Mouse (Mus musculus): ENCODE measurements around the gene Fubp3. TPM values are rescaled to one million over a fixed set of nuclear protein-coding genes. Genes with fewer than 3 reads are reported as not detected.
A peak's percentile ranks its signal among the peaks of the same experiment; 100 is the strongest.
"Not testable (repeated sequence)": the region's sequence is repeated elsewhere in the genome, so short reads cannot be mapped to it uniquely, and the experiment has no call there.

Gene Fubp3
- total RNA-seq (2021): 10 to 100 TPM; 14.7 to 15.1 TPM
- long read RNA-seq, experiment 1, partial matches to known transcripts: 4 of 12 reads
- long read RNA-seq, experiment 1, other reads (novel, unspliced or antisense): 4 of 12 reads
- long read RNA-seq, experiment 2, transcript Fubp3-202 (19 exons, 3,268 nt): major isoform, 6 of 26 reads
- long read RNA-seq, experiment 2, partial matches to known transcripts: 11 of 26 reads
- long read RNA-seq, experiment 2, other reads (novel, unspliced or antisense): 7 of 26 reads

DNA sequence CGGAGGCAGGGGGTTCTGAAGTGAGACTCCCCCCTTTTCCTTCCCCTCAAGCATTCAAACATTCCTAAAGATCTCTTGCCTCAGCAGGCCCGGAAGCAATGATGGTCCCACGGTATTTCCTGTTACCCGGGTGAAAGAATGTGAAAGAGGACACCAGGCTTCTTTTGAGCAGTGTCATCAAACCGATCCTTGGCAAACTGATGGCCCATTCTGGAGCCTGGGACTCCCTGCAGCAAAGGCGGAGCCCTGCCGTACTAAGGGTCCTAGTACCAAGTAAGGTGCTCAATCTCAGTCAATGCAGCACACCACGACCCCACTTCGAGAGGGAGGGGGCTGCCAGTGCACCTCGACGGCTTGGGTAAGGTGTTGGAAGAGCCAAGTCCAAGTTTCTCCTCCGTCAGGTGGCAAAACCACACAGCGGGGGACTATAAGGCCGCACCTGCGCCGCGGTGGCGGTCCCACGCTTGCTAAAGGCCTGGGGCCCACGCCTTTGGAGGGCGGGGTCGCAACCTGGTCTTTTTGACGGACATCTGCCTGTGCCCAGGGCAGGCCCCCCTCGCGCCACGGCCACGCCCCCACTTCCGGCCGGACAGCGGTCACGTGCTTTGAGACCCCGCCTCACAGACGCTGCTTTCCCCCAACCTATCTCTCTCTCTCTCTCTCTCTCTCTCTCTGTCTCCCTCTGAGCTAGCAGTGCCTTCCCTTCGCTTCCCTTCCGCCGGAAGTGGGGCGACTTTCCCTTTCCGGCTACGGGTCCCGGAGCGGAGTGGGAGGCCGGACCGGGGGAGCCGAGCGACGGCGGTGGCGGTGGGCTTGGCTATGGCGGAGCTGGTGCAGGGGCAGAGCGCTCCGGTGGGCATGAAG lies at the start of gene Fubp3:
TSS of gene Fubp3 (plus strand) at position 601 of the 864 bp plus-strand sequence.
- DNase-seq: peak; percentile 94
- intact Hi-C loops (cut with DNase I; ENCODE audit: low total_unique reads): no loop called here

DNA sequence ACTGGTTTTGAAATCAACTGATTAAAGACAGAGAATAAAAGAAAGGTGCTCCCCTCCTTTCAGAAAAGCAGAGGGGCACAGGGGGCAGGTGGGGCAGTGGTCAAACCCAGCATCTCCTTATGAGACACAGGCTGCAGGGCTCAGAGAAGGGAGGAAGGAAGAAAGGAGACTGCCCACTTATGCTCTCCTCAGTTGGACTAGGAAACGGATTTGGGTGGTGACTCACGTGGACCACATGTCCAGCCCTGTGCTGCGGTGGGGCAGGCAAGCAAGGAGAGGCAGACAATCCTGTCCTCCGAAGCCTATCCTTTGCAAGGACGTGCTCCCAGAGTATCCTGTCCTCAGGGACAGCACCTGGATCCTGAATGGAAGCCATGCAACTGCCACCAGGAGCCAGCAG lies 47.8 kb upstream of the Fubp3 start:
- intact Hi-C loops (cut with DNase I; ENCODE audit: low total_unique reads): no loop called here
- no peak for DNase-seq

DNA sequence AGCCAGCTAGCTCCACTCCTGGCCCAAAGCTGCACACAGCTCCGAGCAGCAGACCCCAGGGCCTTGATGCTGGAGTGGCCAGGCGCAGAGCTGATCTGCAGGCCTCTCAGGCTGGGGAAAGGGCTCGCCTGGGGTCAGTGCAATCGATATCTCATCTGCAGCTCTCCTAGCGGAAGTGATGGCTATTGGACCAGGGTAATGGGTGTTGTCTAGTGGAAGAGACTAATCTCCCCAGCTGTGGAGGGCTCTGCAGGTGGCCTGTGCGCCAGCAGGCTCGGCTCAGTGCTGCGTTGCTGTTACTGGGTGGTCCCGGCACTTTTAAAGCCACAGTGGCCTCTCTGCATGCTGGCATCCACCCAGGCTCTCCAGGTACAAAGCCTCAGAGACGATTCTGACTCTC lies 46.7 kb upstream of the Fubp3 start:
- intact Hi-C loops (cut with DNase I; ENCODE audit: low total_unique reads): no loop called here
- no peak for DNase-seq

DNA sequence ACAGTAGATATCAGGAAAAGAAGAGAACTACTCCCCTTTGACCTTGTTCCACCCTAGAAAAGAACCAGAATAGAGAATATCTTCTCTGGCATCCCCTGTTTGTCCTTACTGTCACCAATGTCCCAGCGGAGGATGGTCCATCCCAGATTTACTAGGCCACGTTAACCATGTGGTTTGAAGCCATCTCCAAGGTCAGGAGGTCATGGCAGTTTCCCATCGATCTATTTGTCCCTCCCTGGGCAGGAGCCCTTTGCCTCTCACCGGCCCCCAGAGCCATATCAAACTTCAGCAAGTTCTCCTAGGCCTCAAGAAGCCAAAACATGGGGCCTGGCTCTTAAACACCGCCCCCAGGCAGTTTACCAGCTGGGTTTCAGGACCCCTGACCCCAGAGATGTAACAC lies 42.2 kb upstream of the Fubp3 start:
- intact Hi-C loops (cut with DNase I; ENCODE audit: low total_unique reads): no loop called here
- no peak for DNase-seq

DNA sequence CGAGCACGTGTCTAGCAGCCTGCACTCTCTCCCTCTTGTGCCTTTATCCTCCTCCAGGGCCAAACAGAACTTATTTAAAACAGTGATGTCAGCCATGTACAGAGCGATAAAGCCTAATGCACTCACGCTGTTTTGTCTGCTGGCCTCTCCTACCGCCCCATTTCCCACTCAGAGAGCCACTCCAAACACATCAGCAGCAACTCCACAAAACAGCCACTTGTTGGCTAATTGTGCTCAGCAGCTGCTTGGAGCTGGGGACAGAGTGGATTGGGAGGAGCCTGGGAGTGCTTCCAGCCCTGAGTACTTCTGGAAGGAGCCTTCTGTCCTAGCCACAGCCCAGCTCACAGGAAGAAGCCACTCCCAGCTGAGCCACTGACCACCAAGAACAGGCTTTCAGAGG lies 35.4 kb upstream of the Fubp3 start:
- intact Hi-C loops (cut with DNase I; ENCODE audit: low total_unique reads): no loop called here
- DNase-seq: peak; percentile 82

DNA sequence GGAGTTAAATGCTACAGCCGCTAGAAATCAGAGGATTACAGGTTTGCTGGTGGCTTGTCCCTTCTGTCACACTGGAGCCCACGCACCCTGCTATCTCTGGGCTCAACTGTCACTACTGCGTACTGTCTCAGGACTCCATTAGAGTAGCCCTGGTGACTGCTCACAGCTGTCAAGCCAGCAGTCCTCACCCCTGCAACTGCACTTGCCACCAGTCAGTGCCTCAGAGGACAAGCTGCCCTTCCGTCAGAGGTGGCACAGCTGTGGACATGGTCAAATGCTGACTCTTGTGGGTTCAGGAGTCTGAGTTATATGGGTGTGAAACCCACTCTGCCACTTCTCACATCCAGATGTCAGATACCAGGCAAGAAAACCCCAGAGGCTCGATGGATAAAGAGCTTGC lies 33.7 kb upstream of the Fubp3 start:
- DNase-seq: no peak
- intact Hi-C loops (cut with DNase I; ENCODE audit: low total_unique reads): no loop called here

DNA sequence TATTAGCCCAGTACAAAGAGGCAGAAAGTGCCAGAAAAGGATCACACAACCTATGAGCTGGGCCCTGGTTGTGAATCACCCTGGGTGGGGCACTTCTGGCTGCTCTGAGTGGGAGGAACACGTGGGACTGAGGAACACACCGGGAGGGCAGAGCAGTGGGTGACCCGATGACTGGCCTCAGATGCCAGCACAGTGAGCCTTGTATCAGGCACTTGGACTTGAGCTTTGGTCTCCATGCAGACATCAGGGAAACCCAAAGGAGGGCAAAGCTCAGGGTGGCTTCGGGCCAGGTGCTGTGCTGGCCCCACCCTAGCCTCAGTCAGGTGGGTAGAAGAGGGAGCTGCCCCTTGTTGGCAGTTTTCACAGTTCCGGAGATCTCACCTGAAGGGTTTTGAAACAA lies 30.9 kb upstream of the Fubp3 start:
- intact Hi-C loops (cut with DNase I; ENCODE audit: low total_unique reads): no loop called here
- no peak for DNase-seq

DNA sequence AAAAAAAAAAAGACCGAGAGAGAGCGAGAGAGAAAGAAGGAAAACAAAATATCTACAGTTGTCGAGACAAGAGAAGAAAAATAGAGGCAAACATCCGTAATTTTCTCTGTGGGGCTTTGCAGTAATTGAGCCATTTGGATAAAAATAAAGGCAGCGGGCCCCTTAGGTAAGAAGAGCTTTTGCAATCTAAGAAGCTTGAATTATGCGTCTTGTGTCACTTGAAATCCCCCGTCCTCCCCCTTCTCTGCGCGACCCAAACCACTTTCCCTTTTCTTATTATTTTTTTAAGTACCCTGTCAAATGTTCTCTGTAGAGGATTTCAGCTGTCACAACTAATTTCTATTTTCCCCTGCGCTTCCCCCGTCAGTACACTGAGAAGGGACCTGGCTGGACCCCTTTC lies 24.7 kb upstream of the Fubp3 start:
- DNase-seq: no peak
- intact Hi-C loops (cut with DNase I; ENCODE audit: low total_unique reads): no loop called here

DNA sequence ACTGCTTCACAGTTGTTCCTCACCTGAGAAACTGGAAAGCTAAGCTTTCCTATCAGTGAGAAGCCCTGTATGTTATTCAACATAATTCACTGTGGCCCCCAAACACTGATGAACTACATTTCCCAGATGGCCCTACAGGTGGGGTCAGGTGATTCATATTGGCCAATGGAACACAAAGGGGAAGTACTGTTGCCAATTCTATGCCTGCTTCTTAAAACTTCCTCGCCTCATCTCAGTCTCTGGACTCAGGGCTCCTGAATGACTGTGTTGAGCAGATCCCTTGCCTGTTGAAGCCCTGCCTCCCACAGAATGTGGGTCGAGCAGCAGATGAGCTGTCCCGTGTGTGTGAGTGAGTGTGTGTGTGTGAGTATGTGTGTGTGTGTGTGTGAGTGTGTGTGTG lies 21.9 kb upstream of the Fubp3 start:
- DNase-seq: no peak
- intact Hi-C loops (cut with DNase I; ENCODE audit: low total_unique reads): no loop called here

DNA sequence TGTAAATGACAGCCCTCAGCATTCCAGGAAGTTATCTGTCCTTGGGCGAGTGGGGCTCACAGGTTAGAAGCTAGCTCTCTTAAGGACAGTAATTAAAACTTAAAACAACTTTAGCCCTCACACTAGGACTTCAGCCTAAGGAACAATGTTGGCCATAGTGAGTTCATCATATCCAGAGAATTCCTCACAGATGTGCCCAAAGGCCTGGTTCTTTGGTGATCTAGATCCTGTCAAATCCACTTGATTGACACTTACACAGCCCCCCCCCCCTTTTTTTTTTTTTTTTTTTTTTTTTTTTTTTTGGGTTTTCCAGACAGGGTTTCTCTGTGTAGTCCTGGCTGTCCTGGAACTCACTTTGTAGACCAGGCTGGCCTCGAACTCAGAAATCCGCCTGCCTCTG lies 21.1 kb upstream of the Fubp3 start:
- intact Hi-C loops (cut with DNase I; ENCODE audit: low total_unique reads); DNase-seq: not testable (repeated sequence)

DNA sequence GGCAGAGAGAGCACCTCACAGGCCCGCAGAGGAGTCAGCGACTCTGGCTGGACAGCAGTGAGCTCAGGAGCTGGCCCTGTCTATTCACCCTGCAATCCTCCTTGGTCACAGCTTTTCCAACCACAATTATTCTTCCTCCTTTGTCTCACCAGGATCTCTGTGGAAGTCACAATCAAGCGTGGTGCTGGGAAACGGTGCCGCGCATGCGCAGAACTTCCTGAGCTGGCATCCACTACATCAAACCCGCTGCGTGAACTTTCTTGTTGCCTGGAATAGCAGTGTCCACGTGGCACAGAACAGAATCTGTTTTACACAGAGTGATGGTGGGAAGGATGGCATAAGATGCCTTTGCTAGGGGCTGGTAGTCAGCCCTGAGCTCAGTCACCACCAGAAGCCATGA lies 20.5 kb upstream of the Fubp3 start:
- intact Hi-C loops (cut with DNase I; ENCODE audit: low total_unique reads): no loop called here
- DNase-seq: no peak

DNA sequence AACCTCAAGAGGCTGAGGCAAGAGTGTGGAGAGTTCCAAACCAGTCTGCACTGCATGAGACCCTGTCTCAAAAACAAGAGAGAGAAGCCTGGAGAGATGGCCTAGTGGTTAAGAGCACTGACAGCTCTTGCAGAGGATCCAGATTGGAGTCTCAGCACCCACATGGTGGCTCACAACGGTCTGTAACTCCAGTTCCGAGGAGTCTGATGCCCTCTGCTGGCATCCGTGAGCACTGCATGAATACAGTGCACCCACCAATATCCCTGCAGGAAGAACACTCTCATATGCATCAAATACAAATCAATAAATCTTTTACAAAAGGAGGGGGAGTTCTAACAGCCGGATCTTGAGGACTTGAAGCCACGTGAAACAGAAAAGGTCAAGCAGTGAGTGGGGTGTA lies 17.8 kb upstream of the Fubp3 start:
- intact Hi-C loops (cut with DNase I; ENCODE audit: low total_unique reads): no loop called here
- no peak for DNase-seq

DNA sequence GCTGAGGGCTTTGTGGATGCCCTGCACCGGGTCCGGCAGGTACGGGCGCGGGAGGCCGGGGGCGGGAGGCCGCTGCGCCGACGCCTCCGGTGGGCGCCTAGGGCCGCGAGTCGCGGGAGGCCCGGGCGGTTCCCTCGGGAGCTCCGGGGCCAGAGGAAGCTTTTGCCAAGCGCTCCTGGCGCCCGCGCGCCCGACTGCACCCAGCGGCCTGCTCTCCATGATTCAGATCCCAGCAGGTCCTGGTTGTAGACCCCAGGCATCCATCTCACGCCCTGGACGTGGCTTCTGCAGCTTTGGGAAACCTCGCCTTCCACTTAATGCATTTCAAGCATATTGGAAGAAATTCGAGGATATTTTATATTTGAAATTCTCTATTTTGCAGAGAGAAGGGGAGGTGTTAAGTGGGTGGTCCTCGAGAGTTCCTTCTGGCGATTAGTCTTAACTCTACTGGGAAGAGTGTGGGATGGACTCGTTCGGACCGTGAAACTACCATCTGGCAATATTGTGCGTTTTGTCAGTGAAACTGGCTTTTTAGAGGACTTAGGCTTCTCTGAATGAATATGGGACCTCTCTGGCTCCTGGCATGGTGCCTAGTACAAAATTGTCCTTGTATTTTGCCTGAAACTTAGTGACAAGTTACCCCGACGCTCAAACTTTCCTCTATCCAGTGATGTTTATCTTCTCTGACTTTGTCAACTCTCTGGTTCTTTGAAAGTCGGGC lies 624 bp downstream of the Fubp3 start:
- peak; percentile 40 for DNase-seq
- intact Hi-C loops (cut with DNase I; ENCODE audit: low total_unique reads): no loop called here

DNA sequence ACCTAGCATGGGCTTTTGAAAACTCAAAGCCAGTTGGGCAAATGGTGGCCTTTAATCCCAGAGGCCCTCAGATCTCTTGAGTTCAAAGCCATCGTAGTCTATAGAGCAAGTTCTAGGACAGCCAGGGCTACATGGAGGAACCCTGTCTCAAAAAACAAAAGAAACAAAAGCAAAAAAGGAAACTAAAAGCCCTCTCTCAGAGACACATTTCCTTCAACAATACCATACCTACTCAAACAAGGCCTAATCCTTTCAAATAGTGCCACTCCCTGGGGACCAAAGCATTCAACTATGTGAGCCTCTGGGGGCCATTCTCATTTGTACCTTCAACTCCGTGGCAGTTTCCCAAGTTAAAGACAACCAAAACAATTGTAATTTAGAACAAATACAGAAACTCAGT lies 9.2 kb downstream of the Fubp3 start:
- DNase-seq: no peak
- intact Hi-C loops (cut with DNase I; ENCODE audit: low total_unique reads): no loop called here

DNA sequence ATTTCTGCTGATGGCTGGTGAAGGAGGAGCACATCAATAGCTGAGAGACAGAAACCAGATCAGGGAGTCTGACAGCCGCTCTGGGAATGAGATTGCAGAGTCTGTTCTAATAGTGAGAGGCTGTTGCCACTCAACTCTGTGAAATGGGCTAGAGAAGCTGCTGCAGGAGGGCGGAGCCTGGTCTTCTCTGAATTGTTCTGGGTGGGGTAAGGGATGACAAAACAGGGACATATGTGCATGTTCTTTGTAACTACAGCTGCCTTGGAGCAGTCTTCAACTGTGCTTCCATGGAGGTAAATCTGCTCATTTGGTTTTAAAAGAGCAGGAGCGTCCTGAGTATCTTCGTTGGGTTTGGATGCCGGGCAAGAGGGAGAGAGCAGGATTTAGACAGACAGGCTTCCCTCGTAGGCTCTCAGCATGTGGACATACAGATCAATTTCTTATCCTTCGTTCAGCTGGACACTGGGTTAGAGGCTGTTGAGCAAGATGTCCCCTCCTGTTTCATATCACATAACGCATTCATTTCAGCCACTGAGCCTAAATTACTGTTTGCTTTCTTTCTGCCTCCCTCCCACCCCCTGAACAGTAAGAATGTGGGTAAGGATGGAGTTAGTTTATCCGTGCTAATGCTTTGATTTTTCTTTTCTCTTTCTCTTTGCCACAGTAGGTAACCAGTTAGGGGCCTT lies 19.5 kb downstream of the Fubp3 start:
- intact Hi-C loops (cut with DNase I; ENCODE audit: low total_unique reads): no loop called here
- DNase-seq: no peak

DNA sequence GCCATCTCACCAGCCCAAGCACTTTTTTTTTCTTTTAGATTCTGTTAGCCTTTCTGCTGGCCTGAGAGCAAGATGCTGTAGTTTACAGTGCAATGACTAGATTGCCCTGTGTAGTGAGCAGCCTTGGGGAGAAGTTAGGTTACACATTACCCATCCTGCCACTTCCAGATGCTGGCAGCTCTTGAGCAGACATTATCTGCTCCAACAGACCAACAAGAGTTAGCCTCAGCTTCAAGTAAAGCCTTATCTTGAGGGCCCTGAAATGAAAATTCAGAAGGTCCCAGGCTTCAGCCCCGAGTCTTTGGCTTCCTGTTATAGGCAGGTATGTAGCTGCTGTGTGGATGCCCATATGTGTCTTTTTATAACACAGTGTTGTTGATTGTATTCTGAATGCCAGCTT lies 35.1 kb downstream of the Fubp3 start:
- no peak for DNase-seq
- intact Hi-C loops (cut with DNase I; ENCODE audit: low total_unique reads): no loop called here

DNA sequence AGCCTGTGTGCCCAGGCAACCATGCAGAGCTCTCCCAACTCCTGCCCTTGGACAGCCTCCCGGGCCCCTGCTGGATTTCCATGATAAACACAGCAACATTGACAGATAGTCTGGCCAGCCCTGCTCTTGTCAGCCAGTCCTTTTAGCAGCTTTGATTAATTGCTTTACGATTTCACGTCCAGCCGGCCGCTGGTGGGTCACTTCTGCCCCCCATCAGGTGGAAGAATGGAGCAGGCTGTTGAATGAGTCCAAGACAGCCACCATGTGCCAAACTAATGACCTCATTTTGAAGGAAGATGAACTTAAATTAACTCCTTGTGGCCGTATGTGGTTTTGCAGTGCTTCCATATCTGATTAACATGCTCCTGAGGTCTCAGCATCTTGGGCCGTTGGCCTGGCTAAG lies 37.4 kb downstream of the Fubp3 start:
- no peak for DNase-seq

DNA sequence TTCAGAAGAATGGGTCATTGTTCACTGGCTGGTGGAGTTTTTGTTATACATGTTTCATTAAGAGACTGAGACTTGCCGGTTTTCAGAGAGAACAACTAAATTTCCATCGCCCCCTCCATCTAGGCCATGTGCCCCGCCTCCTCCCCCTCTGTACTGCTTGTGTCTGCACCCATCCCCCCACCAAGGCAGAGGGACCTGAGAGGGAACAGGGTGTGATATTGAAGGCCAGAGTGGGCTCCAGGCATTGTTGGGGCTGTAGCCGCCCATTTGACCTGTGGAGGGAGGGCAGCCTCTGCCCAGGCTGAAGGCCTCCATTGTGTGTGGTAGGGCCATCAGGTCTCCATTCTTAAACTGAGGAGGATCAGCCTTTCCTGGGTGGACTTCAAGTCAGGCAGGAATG lies 38.5 kb downstream of the Fubp3 start:
- no peak for DNase-seq
- intact Hi-C loops (cut with DNase I; ENCODE audit: low total_unique reads): no loop called here

More for the DNA sequence above, 37.4 kb downstream of the Fubp3 start:
- intact Hi-C loops (cut with DNase I; ENCODE audit: low total_unique reads): no loop called here

DNA sequence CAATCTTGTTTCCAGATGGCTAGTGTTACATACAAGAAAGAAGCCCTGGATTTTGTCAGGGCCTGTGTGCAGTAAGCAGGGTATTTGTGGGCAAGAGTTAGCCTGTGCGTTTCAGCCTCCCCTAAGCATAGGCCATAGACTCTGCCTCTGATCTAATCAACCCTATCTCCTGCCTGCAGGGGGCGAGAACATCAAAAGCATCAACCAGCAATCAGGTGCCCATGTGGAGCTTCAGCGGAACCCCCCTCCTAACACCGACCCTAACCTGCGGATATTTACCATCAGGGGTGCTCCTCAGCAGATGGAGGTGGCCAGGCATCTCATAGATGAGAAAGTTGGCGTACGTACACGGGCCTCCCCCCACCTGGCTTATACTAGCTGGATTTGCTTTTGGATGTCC lies 38.9 kb downstream of the Fubp3 start:
- intact Hi-C loops (cut with DNase I; ENCODE audit: low total_unique reads): no loop called here
- no peak for DNase-seq

DNA sequence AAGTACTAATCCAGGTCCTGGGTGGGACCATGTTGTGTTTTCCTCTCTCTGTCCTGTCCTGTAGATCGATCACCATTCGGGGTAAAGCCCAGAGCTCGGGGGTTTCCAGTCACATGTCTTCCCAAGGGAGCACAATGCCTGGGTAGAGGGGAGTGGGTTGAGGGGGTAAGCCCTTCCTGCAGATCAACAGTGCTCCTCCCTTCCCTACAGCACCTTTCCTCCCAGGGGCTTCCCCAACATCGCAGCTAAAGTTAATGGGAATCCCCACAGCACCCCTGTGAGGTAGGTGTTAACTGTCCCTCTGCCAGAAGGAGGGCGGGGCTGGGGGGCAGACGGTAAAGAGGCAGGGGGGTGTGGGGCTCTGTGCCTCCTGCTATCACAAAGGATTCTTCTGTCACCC lies 40.2 kb downstream of the Fubp3 start:
- no peak for DNase-seq

More for the DNA sequence above, 40.2 kb downstream of the Fubp3 start:
- intact Hi-C loops (cut with DNase I; ENCODE audit: low total_unique reads): no loop called here
